Mouse (Mus musculus): ENCODE results near the gene Slc2a13.

- TF ChIP-seq POLR2A (IDR thresholded peaks at IDR 0.05; ENCODE audit: borderline replicate concordance, extremely low read depth, low read depth, low read length) (no peak), CTCF (IDR thresholded peaks at IDR 0.05; ENCODE audit: insufficient read depth, low read length) (no peak)
Measured at GRCm38 (mm10) chr15:91282822-91283221, 290.2 kb downstream of the Slc2a13 start.
